Mouse (Mus musculus) Patski (cell line): ENCODE results near the gene Iffo1. TPM values are rescaled to one million over a fixed set of nuclear protein-coding genes. Genes with fewer than 3 reads are reported as not detected.

ENCODE experiments used
- ATAC-seq: fragments of 100-300 bp; one replicate; pipeline ENCODE4 v1.8.0; 2021
- CTCF ChIA-PET: fragments of 350-600 bp; sonication (Branson Sonifier 250); formaldehyde crosslinking; loops from one replicate; lab custom pipeline; 2022; ENCODE audit warnings: inconsistent platforms; lab: Charles Lee
- POLR2A ChIA-PET: fragments of 350-600 bp; sonication (Branson Sonifier 250); formaldehyde crosslinking; loops from one replicate; lab custom pipeline; 2022; ENCODE audit warnings: antibody characterized with exemption, inconsistent platforms; lab: Charles Lee
- DNase-seq: peaks from one replicate; pipeline ENCODE4 v3.0.0-alpha.2; 2011; ENCODE audit warnings: low read depth, low spot score
- H3K27me3 ChIP-seq: fragments of 371-371 bp; one replicate; pipeline ENCODE4 v1.5.1; 2021
- CTCF ChIP-seq: fragments of 100-300 bp; IDR thresholded peaks from one replicate; pipeline ENCODE4 v1.5.1; 2021
- in situ Hi-C: fragments of 300-500 bp; cut with MboI; formaldehyde crosslinking; loops from 3 replicates; pipeline ENCODE4 v1.11.1; 2018; ENCODE audit warnings: low pct_unique_long_range_greater_than_20kb, mixed read lengths
- polyA plus RNA-seq: library from polyadenylated mRNA; unstranded; gene quantifications from one replicate; pipeline ENCODE4 v1.2.3, GENCODE M21; 2021

The Iffo1 gene
- polyA plus RNA-seq, 1 experiment from 2014 or later = 6.2 TPM

DNA sequence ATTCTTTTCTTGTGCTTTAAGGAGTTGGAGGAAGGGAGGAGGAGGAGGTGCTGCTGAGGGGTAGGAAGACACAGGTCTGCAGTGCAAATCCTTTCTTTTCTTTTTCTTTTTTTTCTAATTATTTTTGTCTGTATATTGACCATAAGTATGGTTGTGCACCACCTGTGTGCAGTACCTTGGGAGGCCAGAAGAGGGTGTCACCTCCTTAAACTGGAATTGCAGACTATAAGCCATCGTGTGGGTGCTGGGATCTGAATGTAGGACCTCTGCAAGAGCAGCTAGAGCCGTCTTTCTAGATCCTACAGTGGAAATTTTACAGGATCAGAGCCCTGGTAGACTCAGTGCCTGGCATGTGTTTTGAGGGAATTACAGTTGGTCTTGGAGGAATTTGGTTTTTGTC, 37.3 kb upstream of the Iffo1 start:
- TF ChIP-seq CTCF = no peak
- in situ Hi-C loops = no loop called here
- ATAC-seq (no peak), DNase-seq (no peak)
- ChIA-PET CTCF (interaction anchor here (1.2 kb wide), 1 partner anchor 10 kb away, joined by 3 read pairs; no protein-coding TSS in a partner anchor), POLR2A (interaction anchor here (2.3 kb wide), 1 partner anchor 9 kb away, joined by 7 read pairs; no protein-coding TSS in a partner anchor)
- no peaks in the 10 kb centered on the region for H3K27me3 ChIP-seq

DNA sequence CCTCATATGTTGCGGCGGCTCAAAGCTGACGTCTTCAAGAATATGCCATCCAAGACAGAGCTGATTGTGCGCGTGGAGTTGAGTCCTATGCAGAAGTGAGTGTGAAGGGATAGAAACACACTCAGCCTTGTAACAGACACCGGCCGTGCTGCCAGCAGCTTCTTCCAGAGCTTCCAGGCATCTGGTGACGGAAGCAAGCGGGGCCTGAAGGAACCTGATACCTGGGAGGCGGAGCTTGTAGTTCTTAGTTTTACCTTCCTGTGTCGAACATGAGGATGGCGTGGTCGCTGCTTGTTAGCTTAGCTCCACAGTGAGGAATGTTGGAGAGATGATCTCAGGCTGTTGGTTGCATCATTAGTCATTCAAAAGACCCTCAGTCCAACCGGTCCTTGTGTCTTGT, 35.7 kb upstream of the Iffo1 start:
- in situ Hi-C loops = no loop called here
- DNase-seq = no peak
- ATAC-seq = no peak
- ChIA-PET POLR2A (interaction anchor here (2.1 kb wide), 1 partner anchor 10 kb away, joined by 8 read pairs; no protein-coding TSS in a partner anchor), CTCF (interaction anchor here (0.8 to 3.5 kb wide), 3 partner anchors 9 to 31 kb away, joined by 3 to 19 read pairs (median 5); no protein-coding TSS in a partner anchor)
- no peaks in the 10 kb centered on the region for H3K27me3 ChIP-seq
- no peak for TF ChIP-seq CTCF

DNA sequence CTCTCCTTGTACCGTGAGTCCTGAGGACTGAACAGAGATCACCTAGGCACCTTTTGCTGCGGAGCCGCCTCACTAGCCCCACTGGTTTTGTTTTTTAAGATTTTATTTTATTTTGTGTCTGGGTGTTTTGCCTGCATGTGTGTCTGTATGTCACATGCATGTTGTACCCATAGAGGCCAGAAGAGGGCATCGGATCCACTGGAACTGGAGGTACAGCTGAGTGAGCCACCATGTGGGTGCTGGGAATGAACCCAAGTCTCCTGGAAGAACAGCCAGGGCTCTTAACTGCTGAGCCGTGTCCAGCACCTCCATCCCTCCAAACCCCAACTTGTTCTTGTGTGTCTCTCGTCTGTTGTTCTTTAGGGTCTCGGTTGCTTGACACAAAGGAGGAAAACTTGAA, 34.1 kb upstream of the Iffo1 start:
- H3K27me3 ChIP-seq = no peaks in the 10 kb centered on the region
- in situ Hi-C loops = no loop called here
- ChIA-PET CTCF (interaction anchor here (0.7 to 3.5 kb wide), 6 partner anchors 9 to 49 kb away, joined by 3 to 25 read pairs (median 3); no protein-coding TSS in a partner anchor), POLR2A (no interaction called here)
- ATAC-seq (no peak), DNase-seq (no peak)
- TF ChIP-seq CTCF = peak; percentile 77

DNA sequence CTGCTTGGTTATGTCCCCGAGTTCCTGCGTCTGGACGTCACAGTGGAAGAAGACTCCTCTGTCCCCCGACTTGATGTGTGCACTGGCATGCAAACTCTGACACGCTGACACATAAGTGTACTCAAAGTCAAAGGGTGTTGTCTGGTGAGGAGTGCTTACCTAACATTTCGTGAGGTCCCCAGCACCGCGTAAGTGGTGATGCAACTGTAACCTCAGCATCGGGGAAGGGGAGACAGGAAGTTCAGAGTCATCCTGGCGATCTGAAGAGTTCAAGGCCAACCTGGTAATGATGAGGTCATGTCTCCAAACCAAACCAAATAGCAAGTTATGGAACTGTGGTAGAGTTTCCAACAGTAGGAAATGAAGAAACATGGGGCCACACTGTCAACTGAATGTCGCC, 32.5 kb upstream of the Iffo1 start:
- ChIA-PET POLR2A (no interaction called here), CTCF (interaction anchor here (3.5 kb wide), 1 partner anchor 11 kb away, joined by 19 read pairs; no protein-coding TSS in a partner anchor)
- ATAC-seq = no peak
- H3K27me3 ChIP-seq = no peaks in the 10 kb centered on the region
- DNase-seq = no peak
- in situ Hi-C loops = no loop called here
- no peak for TF ChIP-seq CTCF

DNA sequence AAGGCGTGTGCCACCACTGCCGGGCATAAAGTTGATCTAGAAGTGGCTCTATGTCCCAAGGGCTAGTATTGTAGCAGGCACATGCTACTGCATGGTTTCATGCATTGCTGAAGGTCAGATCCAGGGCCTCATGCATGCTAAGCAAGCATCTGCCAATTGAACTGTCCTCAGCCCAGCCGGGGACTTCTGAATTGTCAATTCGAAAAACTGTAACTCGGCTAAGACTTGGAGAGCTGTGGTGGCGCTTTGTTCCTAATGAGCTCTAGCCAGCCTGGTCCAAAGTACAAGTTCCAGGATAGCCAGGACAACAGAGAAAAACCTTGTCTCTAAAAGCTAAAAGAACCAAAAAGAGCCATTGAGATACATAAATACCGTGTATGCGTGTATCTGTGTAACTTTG, 25.7 kb upstream of the Iffo1 start:
- DNase-seq (no peak), ATAC-seq (no peak)
- no peak for TF ChIP-seq CTCF
- POLR2A ChIA-PET = interaction anchor here (0.6 kb wide), 1 partner anchor 177 kb away, joined by 3 read pairs; no protein-coding TSS in a partner anchor
- H3K27me3 ChIP-seq = no peaks in the 10 kb centered on the region
- in situ Hi-C loops = no loop called here
- CTCF ChIA-PET = no interaction called here

DNA sequence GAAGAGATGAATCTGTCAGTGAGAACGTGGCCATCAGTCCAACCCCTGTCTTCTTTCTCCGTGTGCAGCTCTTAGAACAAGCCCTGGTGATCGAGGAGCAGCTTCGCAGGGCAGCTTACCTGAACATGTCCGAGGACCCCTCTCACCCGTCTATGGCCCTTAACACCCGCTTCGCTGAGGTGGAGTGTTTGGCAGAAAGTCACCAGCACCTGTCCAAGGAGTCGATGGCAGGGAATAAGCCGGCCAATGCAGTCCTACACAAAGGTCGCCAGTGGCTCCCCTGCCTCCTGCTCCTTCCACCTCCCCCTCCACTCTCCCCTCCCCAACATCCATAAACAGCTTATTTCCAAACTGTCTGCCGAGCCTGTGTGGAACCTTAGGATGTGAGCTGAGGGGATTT, 16.3 kb upstream of the Iffo1 start:
- TF ChIP-seq CTCF = no peak
- no peaks in the 10 kb centered on the region for H3K27me3 ChIP-seq
- CTCF ChIA-PET = interaction anchor here (0.8 to 1.4 kb wide), 2 partner anchors 14 to 23 kb away, joined by 3 to 5 read pairs; no protein-coding TSS in a partner anchor
- POLR2A ChIA-PET = no interaction called here
- in situ Hi-C loops = no loop called here
- ATAC-seq (no peak), DNase-seq (no peak)

DNA sequence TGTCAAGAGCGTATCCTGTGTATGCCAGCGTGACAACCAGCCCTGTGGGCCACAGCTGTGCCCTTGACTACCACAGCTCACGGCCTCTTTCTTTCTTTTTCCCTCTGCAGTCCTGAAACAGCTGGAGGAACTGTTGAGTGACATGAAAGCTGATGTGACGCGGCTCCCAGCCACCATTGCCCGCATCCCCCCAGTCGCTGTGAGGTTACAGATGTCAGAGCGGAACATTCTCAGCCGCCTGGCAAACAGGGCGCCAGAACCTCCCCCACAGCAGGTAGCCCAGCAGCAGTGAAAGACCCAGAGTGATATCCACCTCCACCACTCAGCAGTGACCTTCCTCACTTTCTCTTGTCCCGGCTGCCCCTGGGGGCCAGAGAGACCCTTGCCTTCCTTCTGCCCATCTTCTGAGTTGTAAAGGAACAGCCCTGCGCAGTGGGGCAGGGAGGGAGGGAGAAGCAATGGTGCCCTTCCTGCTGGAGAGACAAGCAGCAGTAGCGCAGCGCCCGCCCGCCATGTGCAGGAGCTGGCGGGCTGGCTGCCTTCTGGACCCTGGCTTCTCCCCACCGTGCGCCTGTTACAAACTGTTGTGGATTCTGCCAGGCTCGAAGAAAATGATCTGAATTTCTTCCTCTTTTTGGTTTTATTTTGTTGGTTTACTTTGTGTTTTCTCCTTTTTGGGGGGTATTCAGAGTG, 15.2 kb upstream of the Iffo1 start:
- ATAC-seq = no peak
- no peak for TF ChIP-seq CTCF
- DNase-seq = no peak
- H3K27me3 ChIP-seq = no peaks in the 10 kb centered on the region
- ChIA-PET CTCF (interaction anchor here (0.8 to 1.4 kb wide), 2 partner anchors 15 to 22 kb away, joined by 3 to 5 read pairs; no protein-coding TSS in a partner anchor), POLR2A (interaction anchor here (0.5 to 0.6 kb wide), 2 partner anchors 164 to 195 kb away, joined by 3 read pairs; partner anchors contain the start of gene Cops7a)
- in situ Hi-C loops = loop anchor here (10.0 kb wide), 1 partner anchor 225 kb away; no protein-coding TSS in a partner anchor

DNA sequence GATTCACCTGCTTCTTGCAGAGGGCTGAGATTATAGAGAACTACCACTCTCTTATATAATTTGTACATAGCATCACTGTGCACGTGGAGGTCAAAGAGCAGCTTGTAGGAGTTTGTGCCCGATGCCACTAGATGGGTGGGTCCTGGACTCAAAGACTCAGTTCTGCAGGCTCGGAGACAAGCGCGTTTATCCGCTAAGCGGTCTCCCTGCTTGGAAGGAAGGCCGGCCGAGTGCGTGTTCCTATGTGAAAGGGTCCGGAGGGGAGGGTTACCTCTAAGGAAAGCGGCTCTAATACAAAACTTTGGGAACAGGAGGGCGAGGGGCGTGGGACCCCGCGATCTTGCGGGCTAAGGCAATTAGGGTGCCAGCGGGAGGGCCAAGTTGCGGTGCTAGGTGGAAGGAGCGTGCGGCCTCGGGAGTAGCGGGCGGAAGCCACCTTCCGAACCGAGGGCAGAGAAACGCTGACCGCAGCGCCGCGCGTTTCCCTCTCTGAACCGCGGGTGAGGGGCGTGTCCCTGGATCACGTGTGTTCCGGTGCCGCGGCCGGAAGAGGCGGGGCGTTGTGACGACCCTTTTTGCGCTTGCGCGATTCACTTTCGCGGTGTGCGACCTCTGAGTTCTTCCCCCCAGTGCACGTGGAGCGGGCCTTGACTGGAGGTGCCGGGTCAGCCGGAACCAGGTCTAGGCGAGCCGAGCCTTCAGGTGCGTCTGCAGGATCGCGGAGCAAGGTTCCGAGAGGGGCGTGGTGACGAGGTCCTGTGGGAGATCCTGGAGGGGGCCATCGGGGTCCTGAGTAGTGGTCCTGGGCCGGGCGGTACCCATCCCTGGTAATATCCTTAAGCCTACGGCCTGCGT, 13.5 kb upstream of the Iffo1 start, which contains the start of gene Nop2:
Nop2 (plus strand) TSS at position 608 of the 855 bp plus-strand sequence.
- in situ Hi-C loops = loop anchor here (10.0 kb wide), 1 partner anchor 223 kb away; no protein-coding TSS in a partner anchor
- no peak for TF ChIP-seq CTCF
- POLR2A ChIA-PET = no interaction called here
- peak; percentile 61 for ATAC-seq
- H3K27me3 ChIP-seq = no peaks in the 10 kb centered on the region
- peak; percentile 62 for DNase-seq
- CTCF ChIA-PET = no interaction called here

DNA sequence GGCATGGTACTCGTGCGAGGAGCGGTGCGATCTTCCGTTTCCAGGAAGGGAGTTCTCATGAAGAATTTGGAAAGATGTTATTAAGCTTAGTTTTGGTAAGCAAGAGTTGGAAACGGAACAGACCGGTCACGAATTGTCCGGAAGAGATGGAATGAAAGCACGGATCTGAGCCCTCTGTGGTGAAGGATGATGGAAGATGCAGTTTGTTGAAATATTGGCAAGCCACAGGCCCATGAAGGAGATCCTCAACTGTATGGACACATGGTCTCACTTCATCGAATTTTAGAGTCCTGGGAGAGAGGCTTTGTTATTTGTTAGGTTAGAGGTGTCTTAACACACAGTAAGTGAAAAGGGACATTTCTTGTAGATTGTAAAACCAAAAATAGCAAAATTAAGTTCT, 12.6 kb upstream of the Iffo1 start:
- TF ChIP-seq CTCF = no peak
- no peak for DNase-seq
- in situ Hi-C loops = loop anchor here (10.0 kb wide), 1 partner anchor 222 kb away; no protein-coding TSS in a partner anchor
- no peaks in the 10 kb centered on the region for H3K27me3 ChIP-seq
- ATAC-seq = no peak
- CTCF ChIA-PET = interaction anchor here (1.7 kb wide), 1 partner anchor 15 kb away, joined by 5 read pairs; no protein-coding TSS in a partner anchor
- POLR2A ChIA-PET = interaction anchor here (0.6 kb wide), 2 partner anchors 98 to 139 kb away, joined by 3 read pairs; no protein-coding TSS in a partner anchor
